Mouse (Mus musculus) thymus, adult 18-20 months (tissue): ENCODE data around the gene Arl5b.

Source experiments
- DNase-seq, 2 experiments: peaks; one replicate each; pipeline ENCODE4 v3.0.0; 2022; ENCODE audit warnings: mixed read lengths in 2 of 2

Gene Arl5b

DNA sequence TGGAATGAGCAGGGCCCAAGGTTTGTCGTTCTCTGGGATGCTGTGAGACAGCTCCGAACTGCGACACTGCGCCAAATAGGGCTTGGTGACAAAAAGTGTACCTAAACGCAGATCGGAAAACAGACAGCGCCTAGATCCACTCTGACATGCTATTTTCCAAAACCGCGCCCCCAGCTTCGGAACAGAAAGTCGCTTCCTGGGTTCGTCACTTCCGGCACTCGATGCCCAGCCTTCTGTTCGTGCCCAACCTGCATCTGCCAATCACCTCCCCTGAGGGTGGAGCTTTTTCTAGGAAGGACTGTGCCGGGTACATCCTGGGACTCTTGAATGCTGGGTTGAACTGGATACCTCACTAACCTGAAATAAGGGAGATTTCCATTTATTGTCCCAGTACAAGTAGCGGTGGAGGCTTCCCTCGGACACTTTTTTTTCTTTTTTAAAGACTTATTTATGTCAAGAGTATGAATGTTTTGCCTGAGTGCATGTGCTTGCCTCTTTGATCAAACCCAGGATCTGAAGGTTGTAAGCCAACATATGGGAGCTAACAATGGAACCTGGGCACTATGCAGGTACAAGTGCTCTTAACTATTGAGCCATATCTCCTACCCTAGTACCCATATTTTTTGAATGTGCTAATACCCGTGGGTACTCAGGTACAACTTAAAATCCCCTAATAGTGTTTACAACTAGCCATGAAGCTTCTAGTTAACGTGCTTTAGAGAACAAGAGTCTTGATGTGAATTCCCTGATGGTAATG lies at the start of gene Arl5b:
Arl5b (plus strand) TSS at position 279 of the 757 bp plus-strand sequence.
- peak; percentile 85 to 88 for DNase-seq

DNA sequence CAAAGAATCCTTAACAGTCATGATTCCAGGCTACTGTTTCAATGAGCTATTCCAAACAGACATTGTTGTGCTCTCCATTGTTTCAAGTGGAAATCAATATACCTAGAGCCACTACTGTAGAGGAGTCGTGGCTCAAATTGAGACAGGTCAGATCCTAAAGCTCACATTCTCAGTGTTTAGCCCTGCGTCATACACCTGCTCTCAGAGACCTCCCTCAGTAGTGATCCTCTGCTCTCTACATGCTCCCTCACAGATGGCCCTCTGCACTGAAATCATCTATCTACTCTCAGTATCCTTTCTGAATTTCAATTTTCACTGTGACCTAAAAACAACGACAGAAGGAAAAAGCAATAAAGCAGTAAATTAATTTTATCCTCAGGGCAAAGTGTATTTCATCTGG lies 41.7 kb upstream of the Arl5b start:
- no peak for DNase-seq

DNA sequence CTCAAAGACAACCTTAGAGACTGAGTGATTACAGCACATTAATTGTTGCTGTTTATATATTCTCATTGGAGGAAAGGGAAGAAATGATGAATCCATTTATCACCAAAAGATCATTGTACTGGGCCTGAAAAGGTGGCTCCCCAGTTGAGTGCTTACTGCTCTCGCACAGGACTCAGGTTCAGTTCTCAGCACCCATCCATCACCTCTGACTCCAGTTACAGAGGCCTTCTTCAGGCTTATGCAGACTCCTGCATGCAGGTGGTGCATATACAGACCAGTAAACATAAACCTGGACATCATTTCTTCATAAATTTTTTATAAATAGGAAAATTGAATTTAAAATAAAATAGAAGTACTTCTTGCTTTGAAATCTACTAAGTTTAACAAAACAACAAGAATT lies 41.1 kb upstream of the Arl5b start:
- DNase-seq = no peak

DNA sequence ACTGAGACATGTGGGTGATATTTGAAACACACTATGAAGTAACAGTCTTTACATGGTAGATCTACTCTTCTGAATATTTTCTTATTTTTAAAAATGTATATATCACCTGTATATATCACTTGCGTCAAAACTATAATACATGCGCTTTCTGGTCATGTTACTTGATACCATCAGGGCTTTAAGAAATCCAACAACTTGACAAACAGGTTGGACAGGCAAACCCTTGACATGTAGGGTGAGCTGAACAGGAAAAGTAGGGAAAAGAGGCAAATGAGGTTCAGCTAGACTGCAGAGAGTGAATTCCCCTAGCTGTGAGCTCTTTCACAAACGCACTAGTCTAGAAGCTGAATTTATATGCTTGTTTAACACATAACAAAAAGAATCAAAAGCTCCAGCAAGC lies 22.4 kb upstream of the Arl5b start:
- DNase-seq = no peak

DNA sequence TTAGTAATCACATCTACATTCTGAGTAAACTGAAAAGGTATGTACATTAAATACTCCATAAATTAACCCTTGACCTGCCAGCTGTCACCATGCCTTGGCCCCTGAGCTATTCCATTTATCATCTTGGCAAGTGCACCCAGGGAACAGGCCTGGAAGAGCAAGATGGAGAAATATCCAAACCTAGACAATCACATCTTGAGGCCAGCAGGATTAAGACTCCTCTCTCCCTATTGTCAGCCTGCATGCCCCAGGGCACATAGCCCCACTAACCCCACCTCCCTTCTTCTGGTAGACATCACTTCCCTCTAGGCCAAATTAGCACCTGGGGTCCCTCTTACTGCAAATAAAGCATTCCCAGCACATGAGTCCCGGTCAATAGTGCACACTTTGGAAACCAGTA lies 21.4 kb upstream of the Arl5b start:
- no peak for DNase-seq

DNA sequence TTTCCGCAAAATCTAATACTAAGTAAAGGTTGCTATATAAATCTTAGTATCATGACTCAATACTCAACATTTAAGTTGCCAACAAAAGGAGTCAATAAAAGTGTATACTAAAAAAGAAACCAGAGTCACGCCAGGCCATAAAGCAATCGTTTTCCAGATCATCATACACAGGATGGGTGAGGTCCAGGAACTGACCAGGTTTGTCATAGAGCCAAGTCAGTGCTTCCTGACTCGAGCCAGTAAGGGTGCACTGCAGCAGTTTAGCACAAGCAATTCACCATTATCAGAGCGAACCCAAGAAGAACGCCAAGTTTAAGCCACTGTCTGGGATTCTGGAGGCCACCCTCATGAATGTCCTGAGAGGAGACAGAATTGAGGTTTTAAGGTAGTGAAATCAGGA lies 10.5 kb upstream of the Arl5b start:
- DNase-seq = no peak

DNA sequence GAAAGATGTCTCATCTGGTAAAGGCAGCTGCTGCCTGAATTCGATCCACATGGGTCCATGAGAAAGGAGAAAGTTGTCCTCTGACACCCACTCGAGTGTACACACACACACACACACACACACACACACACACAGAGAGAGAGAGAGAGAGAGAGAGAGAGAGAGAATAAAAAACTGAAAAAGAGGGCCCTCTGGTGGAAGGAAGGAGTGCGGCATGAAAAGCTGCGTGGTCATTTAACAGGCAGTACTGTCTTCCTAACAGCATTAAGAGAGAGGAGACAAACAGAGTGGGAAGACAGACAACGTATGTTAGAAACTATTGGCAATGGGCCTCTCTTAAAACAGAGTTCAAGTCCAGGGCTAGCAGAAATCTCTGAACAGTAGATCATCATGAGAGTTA lies 8.9 kb upstream of the Arl5b start:
- DNase-seq = peak; percentile 11 to 30

DNA sequence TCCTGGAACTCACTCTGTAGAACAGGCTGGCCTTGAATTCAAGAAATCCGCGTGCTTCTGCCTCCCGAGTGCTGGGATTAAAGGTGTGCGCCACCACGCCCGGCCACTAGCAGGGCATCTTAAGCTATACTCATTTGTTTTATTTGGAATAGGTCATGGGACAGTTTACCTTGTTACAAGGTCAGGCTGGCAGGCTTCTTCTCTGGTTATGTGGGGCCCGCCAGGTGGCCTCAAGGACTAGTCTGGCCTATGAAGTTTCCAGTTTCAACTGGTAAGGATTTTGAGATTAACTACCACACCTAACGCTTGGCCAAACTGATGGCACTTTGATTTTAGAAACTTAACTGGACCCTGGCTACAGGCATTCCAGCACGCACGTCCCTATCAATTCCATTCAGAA lies 5.3 kb downstream of the Arl5b start:
- no peak for DNase-seq

DNA sequence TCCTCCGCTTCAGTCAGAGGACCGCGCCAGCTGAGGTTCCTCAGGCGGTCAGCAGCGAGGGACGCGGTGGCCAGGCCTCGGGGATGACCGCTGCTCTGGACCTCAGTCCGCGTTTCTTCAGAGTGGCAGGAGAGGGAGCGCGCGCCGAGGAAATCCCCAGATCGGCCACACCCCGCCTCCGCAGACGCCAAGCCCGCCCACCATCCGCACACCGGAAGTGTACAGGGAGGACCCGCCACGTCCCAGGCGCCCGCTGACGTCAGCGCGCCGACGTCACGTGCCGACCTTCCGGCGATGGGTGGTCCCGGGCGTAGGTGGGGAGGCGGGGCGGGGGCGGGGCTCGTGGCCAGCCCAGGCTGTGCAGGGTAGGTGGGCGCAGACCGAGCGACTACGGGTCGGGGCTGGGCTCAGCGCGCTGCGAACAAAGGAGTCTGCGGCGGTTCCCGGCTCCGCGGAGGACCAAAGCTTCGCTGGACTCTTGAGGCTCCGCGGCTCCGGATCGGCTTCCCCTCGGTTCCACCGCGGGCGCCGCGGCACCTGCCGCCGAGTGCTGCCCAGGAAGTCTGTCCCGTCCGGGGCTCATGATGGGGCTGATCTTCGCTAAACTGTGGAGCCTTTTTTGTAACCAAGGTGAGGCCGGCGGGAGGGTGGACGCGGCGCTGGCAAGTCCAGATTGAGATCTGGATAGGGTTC lies 5.9 kb downstream of the Arl5b start, which contains the start of gene Nsun6:
Nsun6 (minus strand) TSS at position 125 of the 693 bp plus-strand sequence.
- DNase-seq = peak; percentile 92 to 93

DNA sequence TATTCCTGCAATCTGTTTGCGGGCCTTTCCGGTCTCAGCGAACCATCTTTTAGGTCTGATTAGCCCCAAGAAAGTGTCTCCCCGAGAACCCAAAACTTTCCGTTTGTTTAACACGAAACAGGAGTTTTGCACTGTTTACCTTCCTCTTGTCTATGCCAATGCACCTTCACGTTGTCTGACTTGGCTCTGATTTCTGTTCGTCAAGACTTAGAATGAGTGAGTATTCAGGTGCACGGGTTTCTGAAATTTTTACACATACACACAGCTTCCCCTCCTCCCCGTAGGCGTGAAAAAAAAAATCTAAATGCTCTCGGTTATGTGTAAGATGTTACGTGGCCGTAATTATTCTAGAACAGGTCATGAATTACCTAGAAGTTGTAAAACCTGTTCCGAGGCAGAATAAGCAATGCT lies 6.6 kb downstream of the Arl5b start:
- DNase-seq = no peak

DNA sequence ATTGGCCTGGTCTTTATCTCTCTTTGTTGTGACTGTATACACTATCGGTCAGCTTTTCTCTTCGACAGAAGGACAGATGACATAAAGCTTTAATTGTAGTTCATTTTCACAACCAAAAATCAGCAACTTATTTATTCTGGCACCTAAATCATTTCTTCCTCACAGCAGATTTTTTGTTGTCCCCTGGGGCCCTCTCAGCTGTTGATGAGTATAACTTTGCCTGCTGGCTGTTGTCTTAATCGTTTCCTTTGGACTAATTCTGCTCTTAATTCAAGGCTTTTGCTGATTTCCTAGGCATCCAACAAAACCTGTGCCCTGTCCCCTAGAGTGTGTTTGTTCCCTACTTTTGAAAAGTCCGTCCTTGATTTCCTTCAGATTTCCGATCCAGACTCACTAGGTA lies 9.0 kb downstream of the Arl5b start:
- no peak for DNase-seq

DNA sequence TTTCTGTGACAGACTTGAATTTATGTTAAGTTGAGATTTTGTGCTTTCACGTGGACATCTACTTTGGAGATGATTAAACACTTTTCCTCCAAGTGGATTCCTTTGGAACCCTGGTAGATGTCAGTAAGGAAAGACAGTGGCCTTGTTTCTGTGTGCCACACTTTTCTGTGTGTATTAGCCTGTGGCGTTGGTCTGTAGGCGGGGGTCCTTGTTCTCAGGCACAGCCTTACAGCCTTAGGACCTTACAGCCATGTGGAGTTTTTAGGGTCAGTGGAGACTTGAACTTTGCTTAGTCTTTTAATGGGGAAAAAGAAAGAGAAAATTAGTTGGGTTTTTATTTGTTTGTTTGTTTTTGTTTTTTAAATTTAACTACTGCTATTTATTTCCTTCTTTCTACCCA lies 11.7 kb downstream of the Arl5b start:
- no peak for DNase-seq

DNA sequence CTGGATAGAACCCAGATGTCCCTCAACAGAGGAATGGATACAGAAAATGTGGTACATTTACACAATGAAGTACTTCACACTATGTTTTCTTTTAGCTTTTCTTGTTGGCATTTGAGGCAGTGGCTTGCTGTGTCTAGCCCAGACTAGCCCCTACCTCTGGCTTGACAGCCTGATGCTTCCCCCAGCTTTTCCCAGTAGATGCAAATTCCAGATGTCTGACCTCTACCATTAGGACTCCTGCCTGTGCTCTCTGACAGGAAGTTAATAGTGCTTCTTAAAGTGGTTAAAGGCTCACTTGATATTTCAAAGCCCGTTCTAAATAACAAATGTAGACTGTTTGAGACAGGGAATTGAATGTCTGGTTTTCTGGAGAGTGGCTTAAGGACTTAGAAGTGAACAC lies 14.6 kb downstream of the Arl5b start:
- no peak for DNase-seq

DNA sequence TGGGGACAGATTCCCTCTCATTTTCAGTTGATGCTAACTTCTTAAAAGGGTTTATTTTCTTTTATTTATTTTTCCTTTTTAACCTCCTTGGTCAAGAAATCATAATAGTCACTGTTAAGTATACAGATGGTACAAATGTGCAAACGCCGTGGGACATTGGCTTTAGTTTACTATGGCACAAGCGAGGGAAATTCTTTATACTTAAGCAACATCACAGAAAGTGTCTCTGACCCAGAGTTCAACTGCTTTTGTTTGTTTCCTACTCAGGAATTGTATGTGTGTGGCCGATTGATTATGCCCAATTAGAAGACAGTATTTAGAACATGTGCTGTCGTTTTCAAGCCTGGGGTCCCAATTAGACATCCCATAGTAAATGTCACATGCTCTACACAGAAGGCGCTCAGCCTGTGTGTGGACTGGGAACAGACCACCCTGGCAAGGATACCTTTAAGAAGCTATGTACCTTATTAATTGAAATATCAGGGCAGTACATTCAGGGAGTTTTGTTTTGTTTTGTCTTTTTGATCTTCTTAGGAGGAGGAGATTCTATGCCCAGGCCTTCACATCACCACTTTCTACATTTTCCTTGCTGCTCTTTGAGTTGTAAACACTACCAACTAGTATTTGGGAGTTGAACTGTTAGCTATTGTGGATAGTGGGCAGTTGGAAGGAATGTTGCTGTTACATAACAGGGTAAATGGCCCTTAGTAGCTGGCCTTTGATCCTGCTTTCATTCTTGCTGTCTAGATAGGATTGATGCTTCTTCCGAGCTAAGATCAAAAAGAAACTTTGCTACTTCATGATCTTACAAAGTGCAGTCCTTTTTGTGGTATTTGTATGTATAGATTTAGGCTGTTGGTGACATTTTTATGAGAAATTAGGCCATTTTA lies 15.4 kb downstream of the Arl5b start:
- no peak for DNase-seq

DNA sequence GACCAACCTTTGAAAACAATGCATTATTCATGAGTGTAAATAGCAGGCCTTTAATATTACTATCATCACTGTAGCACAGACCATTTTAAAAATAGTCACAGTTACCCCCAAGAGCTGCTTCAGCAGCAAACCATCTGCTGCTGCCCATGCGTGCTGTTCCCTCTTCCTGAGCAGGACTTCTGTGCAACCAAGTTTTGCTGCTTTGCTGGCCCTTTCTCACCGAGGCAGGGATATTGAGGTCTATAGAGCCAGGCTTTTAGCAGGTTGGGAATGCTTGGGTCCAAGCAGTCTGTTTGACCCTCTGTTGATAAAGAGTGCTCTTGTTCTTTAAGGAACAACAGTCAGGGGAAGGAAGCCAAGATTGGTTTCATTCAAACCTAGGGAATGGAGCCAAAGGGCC lies 16.3 kb downstream of the Arl5b start:
- DNase-seq = no peak

DNA sequence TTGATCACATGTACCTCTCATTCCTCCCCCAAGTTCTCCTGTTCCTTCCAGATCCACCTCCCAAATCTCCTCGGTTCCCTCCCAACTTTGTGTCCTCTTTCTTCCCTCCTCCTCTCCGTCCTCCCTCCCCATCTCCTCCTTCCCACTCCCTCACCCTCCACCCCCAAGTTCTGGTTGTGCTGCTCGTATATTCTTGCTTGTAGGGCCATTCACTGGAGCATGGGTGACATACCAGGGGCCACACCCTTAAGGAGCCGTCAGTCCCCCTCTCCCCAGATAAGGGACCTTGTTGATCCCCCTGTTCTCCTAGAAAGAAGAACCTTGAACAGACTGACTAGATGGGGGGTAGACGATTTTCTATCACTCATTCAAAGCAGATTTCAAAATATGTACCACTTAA lies 17.9 kb downstream of the Arl5b start:
- no peak for DNase-seq

DNA sequence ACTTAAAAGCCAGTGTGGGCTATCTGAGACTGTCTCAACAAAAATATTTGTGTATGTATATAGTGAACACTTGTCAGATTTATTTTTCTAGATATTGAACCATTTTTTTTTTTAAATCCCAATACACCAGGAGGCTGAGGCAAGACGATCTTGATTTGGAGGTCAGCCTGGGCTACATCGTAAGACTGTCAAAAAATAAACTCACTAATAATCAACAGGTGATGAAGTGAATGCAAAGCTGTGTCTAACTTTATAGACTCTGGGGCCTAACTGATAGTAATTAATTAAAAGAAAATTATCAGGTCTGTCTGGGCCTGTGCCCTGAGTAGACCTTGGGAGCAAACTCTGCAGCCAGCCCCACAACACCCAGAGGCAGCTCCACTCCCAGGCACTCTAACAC lies 34.5 kb downstream of the Arl5b start:
- no peak for DNase-seq

DNA sequence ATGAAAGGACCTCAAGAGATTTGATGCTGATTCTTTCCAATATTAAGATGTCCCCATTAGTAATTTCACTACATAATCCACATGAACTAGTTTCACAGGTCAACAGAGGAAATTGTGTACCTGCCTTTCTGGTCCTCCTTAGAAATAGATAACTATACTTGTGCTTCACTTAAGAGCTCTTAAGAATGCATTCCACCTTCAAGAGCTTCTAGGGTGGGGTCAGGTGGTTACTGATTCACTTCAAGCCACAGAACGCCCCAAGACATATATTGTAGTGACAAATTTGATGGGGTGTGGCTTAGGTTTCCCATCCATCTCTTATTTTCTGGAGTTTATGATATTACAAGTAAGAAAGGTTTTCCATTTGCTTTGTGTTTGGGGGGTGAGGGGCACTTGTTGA lies 38.1 kb downstream of the Arl5b start:
- DNase-seq = no peak

DNA sequence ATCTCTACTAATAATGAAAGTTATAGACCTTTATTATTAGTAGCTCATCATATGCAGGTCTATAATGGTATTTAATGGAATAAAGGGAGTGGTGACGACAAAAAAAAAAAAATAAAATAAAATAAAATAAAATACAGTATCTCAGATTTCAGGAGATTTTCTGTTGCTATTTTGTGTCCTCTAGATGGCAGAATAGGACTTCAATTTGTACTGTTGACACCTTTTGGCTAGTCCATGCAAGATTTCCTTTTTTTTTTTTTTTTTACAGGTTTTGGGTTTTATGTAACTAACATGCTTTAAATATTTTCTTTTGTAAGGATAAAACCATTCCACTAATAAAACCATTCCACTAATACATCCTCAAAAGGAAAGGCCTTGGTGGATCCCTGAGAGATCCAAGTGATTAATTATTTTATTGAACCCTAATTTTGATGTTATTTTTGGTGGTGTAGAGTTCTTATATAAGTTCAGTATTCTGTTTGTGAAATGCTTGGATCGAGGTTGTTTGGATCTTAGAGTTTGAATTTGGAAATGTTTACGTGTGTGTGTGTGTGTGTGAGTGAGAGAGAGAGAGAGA lies 47.4 kb downstream of the Arl5b start:
- no peak for DNase-seq

DNA sequence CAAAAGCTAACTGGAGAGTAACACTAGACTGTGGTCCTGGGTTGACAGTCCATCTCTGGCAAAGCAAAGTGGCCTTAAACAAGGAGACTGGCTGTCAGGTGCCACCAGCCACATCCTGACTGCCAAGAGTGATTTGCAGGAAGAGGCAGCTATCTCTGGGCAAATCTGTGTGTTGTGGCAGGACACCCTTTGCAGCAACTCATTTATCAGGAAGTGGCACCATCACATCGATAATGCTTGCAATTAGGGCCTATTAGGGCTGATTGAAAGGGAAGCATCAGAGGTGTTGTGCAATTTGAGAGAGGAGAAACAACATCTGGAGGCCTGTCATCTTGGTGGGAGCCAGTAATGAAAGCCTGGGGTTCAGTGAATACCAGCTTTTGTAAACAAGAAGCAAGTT lies 55.2 kb downstream of the Arl5b start:
- no peak for DNase-seq

DNA sequence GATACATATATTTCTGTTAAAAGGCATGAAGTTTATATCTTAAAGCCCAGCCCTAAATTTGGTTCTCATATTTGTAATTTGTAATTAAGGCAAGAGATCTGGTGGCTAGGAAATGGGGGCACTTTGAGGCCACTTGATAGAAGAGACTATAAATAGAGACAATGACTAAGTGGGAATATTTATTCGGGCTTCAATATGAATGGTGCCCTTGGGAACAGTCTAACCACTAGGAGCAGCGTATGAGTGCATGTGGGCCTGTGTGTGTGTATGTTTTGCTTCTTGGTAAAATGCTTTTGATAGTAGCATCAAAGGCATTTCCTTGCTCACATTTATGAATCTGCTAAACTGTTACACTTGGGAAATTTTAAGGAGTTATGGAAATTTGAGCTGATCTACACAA lies 62.1 kb downstream of the Arl5b start:
- no peak for DNase-seq

DNA sequence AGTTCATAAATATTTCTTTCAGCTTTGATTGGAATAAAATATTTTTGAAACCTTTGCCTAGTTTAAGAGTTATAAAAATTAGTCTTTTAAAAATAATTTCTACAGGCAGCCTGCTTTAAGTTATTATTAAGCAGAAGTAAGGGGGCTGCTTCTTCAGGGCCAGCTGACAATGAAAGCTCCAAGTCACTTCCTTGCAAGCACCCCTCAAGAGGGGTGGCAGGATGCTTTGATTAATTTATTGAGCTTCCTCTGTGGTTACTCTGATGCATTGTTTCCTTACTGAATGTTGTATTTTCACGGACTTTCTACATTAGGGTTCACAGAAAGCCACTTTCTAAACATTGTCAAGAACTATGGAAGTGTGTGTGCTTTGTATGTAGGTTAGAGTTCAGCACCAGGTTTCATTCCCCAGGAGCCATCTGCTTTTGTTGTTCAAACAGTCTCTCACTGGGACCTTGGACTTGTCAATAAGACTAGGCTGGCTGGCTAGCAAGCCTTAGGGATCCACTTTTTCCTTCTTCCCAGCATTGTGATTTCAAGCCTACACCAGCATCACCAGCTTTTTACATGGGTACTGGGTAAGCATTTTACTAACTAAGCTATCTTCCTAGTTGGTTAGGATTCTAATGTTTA lies 62.7 kb downstream of the Arl5b start:
- no peak for DNase-seq

DNA sequence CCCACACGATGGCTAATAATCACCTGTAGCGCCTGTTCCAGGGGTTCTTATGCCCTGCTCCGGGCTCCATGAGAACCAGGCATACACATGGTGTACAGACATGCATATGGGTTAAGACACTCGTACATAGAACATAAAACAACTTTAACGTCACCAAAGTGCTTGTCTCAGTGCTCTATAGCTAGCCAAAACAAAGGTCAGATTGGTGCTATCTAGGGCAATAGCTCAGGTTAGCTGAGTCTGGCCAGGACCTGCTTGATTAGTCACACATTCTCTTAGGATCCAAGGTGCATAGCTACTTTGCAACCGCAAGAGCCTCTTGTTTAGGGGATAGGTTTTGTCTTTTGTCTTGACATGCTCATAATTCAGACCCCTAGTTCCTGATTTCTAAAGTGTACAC lies 63.5 kb downstream of the Arl5b start:
- no peak for DNase-seq
